Mouse (Mus musculus) MEL (cell line): ENCODE results near the gene Tpra1. TPM values are rescaled to one million over a fixed set of nuclear protein-coding genes. Genes with fewer than 3 reads are reported as not detected.

Experiments
- DNase-seq: peaks from one replicate; pipeline ENCODE4 v3.0.0; 2011; ENCODE audit warnings: low read depth, low spot score
- H3K27ac ChIP-seq: 2 replicates; pipeline ENCODE4 v1.5.1; 2012; ENCODE audit warnings: low read depth, mild to moderate bottlenecking, control low read depth, low read length, moderate library complexity; ENCODE audit not compliant: control insufficient read depth
- H3K27me3 ChIP-seq, 2 experiments: fragments of 150-350 bp in 1 of 2; sonication (generic) in 1 of 2; 2 replicates each; pipeline ENCODE4 v1.6.1; 2012; ENCODE audit warnings: low read length in 2 of 2, mild to moderate bottlenecking in 2 of 2, improper control_type of control experiment in 1 of 2, moderate library complexity in 1 of 2; ENCODE audit not compliant: insufficient read depth in 2 of 2, control insufficient read depth in 1 of 2
- H3K36me3 ChIP-seq, 2 experiments: 2 replicates each; pipeline ENCODE4 v1.6.1; 2012 to 2014; ENCODE audit warnings: low read length in 2 of 2, improper control_type of control experiment in 1 of 2, inconsistent platforms in 1 of 2, mild to moderate bottlenecking in 1 of 2; ENCODE audit not compliant: insufficient read depth in 2 of 2, control insufficient read depth in 1 of 2
- H3K4me1 ChIP-seq, 2 experiments: fragments of 150-350 bp in 1 of 2; sonication (generic) in 1 of 2; 2 replicates each; pipeline ENCODE4 v1.6.1; 2012; ENCODE audit warnings: low read length in 2 of 2, improper control_type of control experiment in 1 of 2, mild to moderate bottlenecking in 1 of 2; ENCODE audit not compliant: insufficient read depth in 2 of 2, control insufficient read depth in 1 of 2
- H3K4me3 ChIP-seq, 2 experiments: fragments of 150-350 bp in 1 of 2; sonication (generic) in 1 of 2; 2 replicates each; pipeline ENCODE4 v1.5.1; 2012; ENCODE audit warnings: low read depth in 2 of 2, low read length in 2 of 2, mild to moderate bottlenecking in 2 of 2, moderate library complexity in 2 of 2, control low read depth in 1 of 2, improper control_type of control experiment in 1 of 2; ENCODE audit not compliant: control insufficient read depth in 1 of 2, insufficient read depth in 1 of 2
- H3K79me2 ChIP-seq: 2 replicates; pipeline ENCODE4 v1.6.1; 2012; ENCODE audit warnings: mild to moderate bottlenecking, low read length, moderate library complexity; ENCODE audit not compliant: control insufficient read depth, poor library complexity, insufficient read depth
- H3K9ac ChIP-seq: 2 replicates; pipeline ENCODE4 v1.6.1; 2012; ENCODE audit warnings: low read depth, mild to moderate bottlenecking, control low read depth, low read length, moderate library complexity; ENCODE audit not compliant: control insufficient read depth, poor library complexity, severe bottlenecking
- H3K9me3 ChIP-seq: fragments of 150-350 bp; sonication (generic); replicated peaks from 2 replicates; pipeline ENCODE4 v1.6.1; 2012; ENCODE audit warnings: mild to moderate bottlenecking, low read length, improper control_type of control experiment, moderate library complexity; ENCODE audit not compliant: insufficient read depth
- CHD2 ChIP-seq: IDR thresholded peaks from 2 replicates; pipeline ENCODE4 v1.6.1; 2011; ENCODE audit warnings: low read length, improper control_type of control experiment
- ELF1 ChIP-seq: IDR thresholded peaks from 2 replicates; pipeline ENCODE4 v1.6.1; 2014; ENCODE audit warnings: low read depth, mild to moderate bottlenecking, inconsistent platforms, low read length, improper control_type of control experiment, moderate library complexity
- EP300 ChIP-seq, 2 experiments: IDR thresholded peaks; 2 replicates each; pipeline ENCODE4 v1.6.1; 2011; ENCODE audit warnings: improper control_type of control experiment in 2 of 2, low read length in 2 of 2, low read depth in 1 of 2, mild to moderate bottlenecking in 1 of 2
- GATA1 ChIP-seq: IDR thresholded peaks from 2 replicates; pipeline ENCODE4 v1.6.1; 2011; ENCODE audit warnings: low read depth, low read length, improper control_type of control experiment
- KAT2A ChIP-seq: conservative IDR thresholded peaks from 2 replicates; pipeline ENCODE4 v1.6.1; 2012; ENCODE audit warnings: low read depth, low read length, improper control_type of control experiment, inconsistent platforms
- MXI1 ChIP-seq: IDR thresholded peaks from 2 replicates; pipeline ENCODE4 v1.6.1; 2011; ENCODE audit warnings: mild to moderate bottlenecking, low read depth, low read length, improper control_type of control experiment
- MYC ChIP-seq: IDR thresholded peaks from 2 replicates; pipeline ENCODE4 v1.6.1; 2011; ENCODE audit warnings: low read depth, mild to moderate bottlenecking, low read length, improper control_type of control experiment, moderate library complexity
- NELFE ChIP-seq: IDR thresholded peaks from 2 replicates; pipeline ENCODE4 v1.6.1; 2011; ENCODE audit warnings: low read depth, low read length, improper control_type of control experiment
- NRF1 ChIP-seq: IDR thresholded peaks from 2 replicates; pipeline ENCODE4 v1.6.1; 2014; ENCODE audit warnings: low read depth, mild to moderate bottlenecking, inconsistent platforms, low read length, improper control_type of control experiment, moderate library complexity; ENCODE audit not compliant: poor library complexity, insufficient read depth, severe bottlenecking
- POLR2A ChIP-seq, 2 experiments: IDR thresholded peaks; 2 replicates each; pipeline ENCODE4 v1.6.1; 2011 to 2012; ENCODE audit warnings: low read length in 2 of 2, mild to moderate bottlenecking in 2 of 2, control low read depth in 1 of 2, improper control_type of control experiment in 1 of 2, low read depth in 1 of 2, moderate library complexity in 1 of 2; ENCODE audit not compliant: control insufficient read depth in 1 of 2, insufficient read depth in 1 of 2, poor library complexity in 1 of 2
- POLR2AphosphoS2 ChIP-seq: IDR thresholded peaks from 2 replicates; pipeline ENCODE4 v1.6.1; 2011; ENCODE audit warnings: low read length, improper control_type of control experiment
- POLR2AphosphoS5 ChIP-seq: IDR thresholded peaks from 2 replicates; pipeline ENCODE4 v1.6.1; 2012; ENCODE audit warnings: low read depth, borderline replicate concordance, mild to moderate bottlenecking, inconsistent platforms, low read length, moderate library complexity, mixed read lengths
- SIN3A ChIP-seq: IDR thresholded peaks from 2 replicates; pipeline ENCODE4 v1.6.1; 2012; ENCODE audit warnings: low read length, improper control_type of control experiment, inconsistent platforms
- TAL1 ChIP-seq: IDR thresholded peaks from 2 replicates; pipeline ENCODE4 v1.6.1; 2012; ENCODE audit warnings: mild to moderate bottlenecking, inconsistent platforms, low read length, moderate library complexity, mixed read lengths
- TBP ChIP-seq: IDR thresholded peaks from 2 replicates; pipeline ENCODE4 v1.8.0; 2011; ENCODE audit warnings: low read depth, low read length, improper control_type of control experiment
- TCF12 ChIP-seq: IDR thresholded peaks from 2 replicates; pipeline ENCODE4 v1.6.1; 2014; ENCODE audit warnings: low read depth, mild to moderate bottlenecking, inconsistent platforms, low read length, improper control_type of control experiment, moderate library complexity
- UBTF ChIP-seq: IDR thresholded peaks from 2 replicates; pipeline ENCODE4 v1.6.1; 2012; ENCODE audit warnings: low read depth, mild to moderate bottlenecking, inconsistent platforms, low read length, improper control_type of control experiment, moderate library complexity, borderline replicate concordance; ENCODE audit not compliant: insufficient read depth
- USF1 ChIP-seq: IDR thresholded peaks from 2 replicates; pipeline ENCODE4 v1.6.1; 2014; ENCODE audit warnings: low read depth, mild to moderate bottlenecking, inconsistent platforms, low read length, improper control_type of control experiment, moderate library complexity
- USF2 ChIP-seq, 2 experiments: IDR thresholded peaks; 2 replicates each; pipeline ENCODE4 v1.6.1; 2011 to 2012; ENCODE audit warnings: improper control_type of control experiment in 2 of 2, low read length in 2 of 2, borderline replicate concordance in 1 of 2, inconsistent platforms in 1 of 2, low read depth in 1 of 2, mild to moderate bottlenecking in 1 of 2; ENCODE audit not compliant: insufficient read depth in 1 of 2
- ZC3H11A ChIP-seq: IDR thresholded peaks from 2 replicates; pipeline ENCODE4 v1.6.1; 2012; ENCODE audit warnings: low read depth, mild to moderate bottlenecking, inconsistent platforms, low read length, improper control_type of control experiment
- ZMIZ1 ChIP-seq: IDR thresholded peaks from 2 replicates; pipeline ENCODE4 v1.6.1; 2012; ENCODE audit warnings: low read depth, mild to moderate bottlenecking, inconsistent platforms, low read length, improper control_type of control experiment, moderate library complexity
- ZNF384 ChIP-seq: IDR thresholded peaks from 2 replicates; pipeline ENCODE4 v1.6.1; 2012; ENCODE audit warnings: low read depth, mild to moderate bottlenecking, inconsistent platforms, low read length, improper control_type of control experiment
- polyA plus RNA-seq, 2 experiments: library from polyadenylated mRNA; stranded (reverse) in 1 of 2; unstranded in 1 of 2; fragments of >175 nt in 1 of 2; fragments of >200 nt in 1 of 2; gene quantifications; 2 replicates each; pipeline versions ENCODE4 v1.2.1 to v1.2.4; 2012; ENCODE audit warnings: low replicate concordance in 2 of 2, low read depth in 1 of 2; ENCODE audit not compliant: insufficient read length in 2 of 2, insufficient read depth in 1 of 2, missing spikeins in 1 of 2
- total RNA-seq: library from RNA; depleted of rRNA; stranded (reverse); fragments of 300-350 nt; gene quantifications from 2 replicates; pipeline ENCODE4 v1.2.3, GENCODE M21; 2012

Tpra1 gene
- total and polyA plus RNA-seq, 3 experiments: 22.9 to 42.4 TPM; not detected in 1

DNA sequence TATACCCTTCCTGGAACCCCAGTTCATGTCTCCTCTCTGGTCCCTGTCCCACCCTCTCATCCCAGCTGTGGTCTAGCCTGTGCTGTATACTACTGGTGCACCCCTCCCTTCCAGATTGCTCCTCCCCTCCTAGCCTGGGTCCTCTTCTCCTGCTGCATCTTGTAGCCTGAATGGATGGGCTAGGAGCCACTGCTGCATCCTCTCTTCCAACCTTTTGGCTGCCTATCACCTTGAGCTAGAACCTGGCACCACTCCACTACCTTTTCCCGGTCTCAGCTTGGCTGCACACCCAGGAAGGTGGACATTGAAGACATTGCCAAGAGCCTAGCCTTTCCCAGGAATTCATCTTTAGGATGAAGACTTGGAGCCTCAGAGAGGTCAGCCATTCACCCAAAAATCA is 26.0 kb downstream of the Tpra1 start:
- no peak for TF ChIP-seq MYC
- no peak for TF ChIP-seq TCF12
- no peak for TF ChIP-seq CHD2
- TF ChIP-seq MXI1: no peak
- TF ChIP-seq POLR2AphosphoS2: no peak
- TF ChIP-seq NELFE: no peak
- TF ChIP-seq USF2 (IDR thresholded peaks at IDR 0.05; ENCODE audit: borderline replicate concordance in 1 of 2, insufficient read depth in 1 of 2, low read depth in 1 of 2, low read length in 2 of 2): no peak
- TF ChIP-seq ZNF384: no peak
- no peak for TF ChIP-seq POLR2A (IDR thresholded peaks at IDR 0.05; ENCODE audit: control insufficient read depth in 1 of 2, insufficient read depth in 1 of 2, low read depth in 1 of 2, low read length in 2 of 2, poor library complexity in 1 of 2)
- no peak for TF ChIP-seq GATA1
- TF ChIP-seq TBP: no peak
- no peak for TF ChIP-seq ELF1
- TF ChIP-seq TAL1: no peak
- TF ChIP-seq POLR2AphosphoS5: no peak
- no peak for TF ChIP-seq ZC3H11A
- TF ChIP-seq UBTF: no peak
- no peak overlapping the region for H3K9ac ChIP-seq
- H3K79me2 ChIP-seq: no peaks in the 10 kb centered on the region
- H3K9me3 ChIP-seq: no peaks in the 10 kb centered on the region
- no peaks in the 10 kb centered on the region for H3K36me3 ChIP-seq
- H3K4me3 ChIP-seq: no peak overlapping the region
- no peaks in the 10 kb centered on the region for H3K4me1 ChIP-seq
- peaks cover 0 to 1% of the 10 kb centered on the region in 2 experiments; a peak in 1 of 4 replicates for H3K27me3 ChIP-seq
- H3K27ac ChIP-seq: no peak overlapping the region
- no peak for DNase-seq

DNA sequence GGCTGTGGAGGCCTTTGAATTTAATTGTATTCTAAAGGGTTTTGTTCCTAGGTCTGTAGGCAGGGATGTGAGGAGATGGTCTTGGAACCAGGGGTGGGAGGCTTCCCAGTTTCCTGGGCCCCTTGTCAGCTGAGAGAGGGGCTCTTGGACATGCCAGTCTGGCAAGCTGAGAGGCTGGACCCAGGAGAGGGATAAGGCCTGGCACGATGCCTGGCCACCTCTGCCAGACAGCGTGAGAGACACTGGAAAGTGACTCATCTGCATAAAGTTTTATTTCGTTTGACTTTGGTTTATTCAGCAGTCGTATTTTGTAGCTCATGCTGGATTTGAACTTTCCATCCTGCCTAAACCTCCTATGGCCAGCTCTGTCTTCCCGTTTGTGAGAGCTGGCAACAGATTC is 26.5 kb downstream of the Tpra1 start:
- peaks cover 0 to 1% of the 10 kb centered on the region in 2 experiments; a peak in 1 of 4 replicates for H3K27me3 ChIP-seq
- H3K9me3 ChIP-seq: no peaks in the 10 kb centered on the region
- TF ChIP-seq NRF1 (no peak), EP300 (IDR thresholded peaks at IDR 0.05; ENCODE audit: low read depth in 1 of 2, low read length in 2 of 2) (no peak), ZMIZ1 (no peak), SIN3A (no peak), KAT2A (no peak), TBP (no peak), USF1 (no peak)
- no peaks in the 10 kb centered on the region for H3K4me1 ChIP-seq
- no peaks in the 10 kb centered on the region for H3K36me3 ChIP-seq
- H3K9ac ChIP-seq: no peak overlapping the region
- no peaks in the 10 kb centered on the region for H3K79me2 ChIP-seq
- no peak overlapping the region for H3K4me3 ChIP-seq
- DNase-seq: no peak
- no peak overlapping the region for H3K27ac ChIP-seq
